9 mouse cellular contexts compared by ENCODE assay signal in the genomic region with DNA sequence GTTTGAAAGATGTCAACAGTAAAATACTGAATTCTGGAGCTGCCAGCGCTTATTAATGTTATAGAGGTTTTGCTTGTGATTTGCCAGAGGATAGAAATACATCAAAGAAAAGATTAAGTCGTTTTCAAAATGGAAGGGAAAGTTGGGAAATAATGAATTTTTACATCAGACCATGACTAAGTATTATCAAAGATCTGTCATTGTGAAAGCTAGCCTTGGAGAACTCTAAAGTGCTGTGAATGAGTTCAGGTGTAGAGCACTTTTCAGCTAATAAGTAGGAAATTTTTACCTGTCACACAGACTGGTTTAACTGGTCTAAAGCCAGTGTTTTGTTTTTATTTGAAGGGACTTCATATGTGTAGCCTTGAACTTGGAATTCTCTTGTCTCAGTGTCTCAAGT. TPM values are rescaled to one million over a fixed set of nuclear protein-coding genes. Genes with fewer than 3 reads are reported as not detected.
DNase-seq lines count a peak whose midpoint lies in the region; ATAC-seq and TF ChIP-seq lines count a peak whose summit lies in the region.
"Had no signal": no experiment of that assay in that cellular context is flagged by ENCODE, and none has a peak within 500 bp of the region (broad histone marks: within the 10 kb centered on the region; RNA-seq: fewer than 3 reads in every experiment).

No protein-coding gene starts in this region.

- no peaks in the 10 kb centered on the region for H3K36me3 ChIP-seq in lung, embryonic 14.5 days (ENCODE audit: insufficient read depth)
- H3K36me3 ChIP-seq in forebrain, embryonic 12.5 days (replicated peaks) = no peaks in the 10 kb centered on the region
- no peaks in the 10 kb centered on the region for H3K36me3 ChIP-seq in limb, embryonic 15.5 days
- H3K36me3 ChIP-seq in stomach, embryonic 14.5 days (ENCODE audit: control insufficient read depth, insufficient read depth, low read length) = no peaks in the 10 kb centered on the region

- H3K4me3 ChIP-seq in lung, embryonic 14.5 days (ENCODE audit: low read depth, low read length) = peak overlapping the region; percentile 76
- H3K4me3 ChIP-seq in forebrain, embryonic 12.5 days (replicated peaks) = peak overlapping the region; percentile 77
- peak overlapping the region; percentile 73 for H3K4me3 ChIP-seq in limb, embryonic 15.5 days
- peak overlapping the region; percentile 82; the same call in 1 of the 2 replicates for H3K4me3 ChIP-seq in stomach, embryonic 14.5 days (ENCODE audit: low read depth, low read length)

- H3K27me3 ChIP-seq in lung, embryonic 14.5 days (ENCODE audit: insufficient read depth, low read length) = no peaks in the 10 kb centered on the region
- peaks cover 7% of the 10 kb centered on the region; the same call in 1 of the 2 replicates for H3K27me3 ChIP-seq in forebrain, embryonic 12.5 days
- no peaks in the 10 kb centered on the region for H3K27me3 ChIP-seq in limb, embryonic 15.5 days
- no peaks in the 10 kb centered on the region for H3K27me3 ChIP-seq in stomach, embryonic 14.5 days (ENCODE audit: control insufficient read depth, insufficient read depth, low read length)

- H3K9me3 ChIP-seq in lung, embryonic 14.5 days (ENCODE audit: low read depth, low read length) = no peaks in the 10 kb centered on the region
- no peaks in the 10 kb centered on the region for H3K9me3 ChIP-seq in forebrain, embryonic 12.5 days
- H3K9me3 ChIP-seq in limb, embryonic 15.5 days = no peaks in the 10 kb centered on the region
- H3K9me3 ChIP-seq in stomach, embryonic 14.5 days (ENCODE audit: control insufficient read depth, low read depth, low read length) = no peaks in the 10 kb centered on the region

- ATAC-seq in lung, embryonic 14.5 days (ENCODE audit: insufficient read depth) = no peak
- ATAC-seq in forebrain, embryonic 12.5 days (ENCODE audit: low FRiP score) = no peak
- ATAC-seq in limb, embryonic 15.5 days (ENCODE audit: insufficient number of reproducible peaks, low FRiP score, low TSS enrichment, low read depth) = no peak
- no peak for ATAC-seq in stomach, embryonic 14.5 days (ENCODE audit: insufficient number of reproducible peaks, insufficient read depth, low FRiP score, low read depth)

- TF ChIP-seq CTCF in lung, embryonic 14.5 days (IDR thresholded peaks at IDR 0.05; ENCODE audit: low read depth) = no peak

- H3K4me2 ChIP-seq in lung, embryonic 14.5 days = peak overlapping the region; percentile 75
- H3K4me2 ChIP-seq in forebrain, embryonic 12.5 days = peak overlapping the region; percentile 80
- peak overlapping the region; percentile 72; the same call in 1 of the 2 replicates for H3K4me2 ChIP-seq in limb, embryonic 15.5 days
- H3K4me2 ChIP-seq in stomach, embryonic 14.5 days (replicated peaks; ENCODE audit: low read depth, low read length) = peak overlapping the region; percentile 78

- H3K4me1 ChIP-seq in lung, embryonic 14.5 days (ENCODE audit: insufficient read depth) = peaks cover 10% of the 10 kb centered on the region; the same call in 1 of the 2 replicates
- H3K4me1 ChIP-seq in forebrain, embryonic 12.5 days = peaks cover 24% of the 10 kb centered on the region
- peaks cover 14% of the 10 kb centered on the region for H3K4me1 ChIP-seq in limb, embryonic 15.5 days
- peaks cover 11% of the 10 kb centered on the region for H3K4me1 ChIP-seq in stomach, embryonic 14.5 days (ENCODE audit: control insufficient read depth, insufficient read depth, low read length)

- WGBS in lung, embryonic 14.5 days = 63% methylated on average over 2 of the region's 2 CpGs
- 72% methylated on average over 2 of the region's 2 CpGs for WGBS in forebrain, embryonic 12.5 days
- 55% methylated on average over 2 of the region's 2 CpGs for WGBS in limb, embryonic 15.5 days
- 63% methylated on average over 2 of the region's 2 CpGs for WGBS in stomach, embryonic 14.5 days

- H3K9ac ChIP-seq in lung, embryonic 14.5 days = peak overlapping the region; percentile 78
- no peak overlapping the region for H3K9ac ChIP-seq in forebrain, embryonic 12.5 days
- no peak overlapping the region for H3K9ac ChIP-seq in limb, embryonic 15.5 days
- no peak overlapping the region for H3K9ac ChIP-seq in stomach, embryonic 14.5 days (replicated peaks; ENCODE audit: low read depth, low read length)

- H3K27ac ChIP-seq in lung, embryonic 14.5 days (ENCODE audit: low read depth) = no peak overlapping the region
- H3K27ac ChIP-seq in forebrain, embryonic 12.5 days = no peak overlapping the region
- no peak overlapping the region for H3K27ac ChIP-seq in limb, embryonic 15.5 days
- H3K27ac ChIP-seq in stomach, embryonic 14.5 days (ENCODE audit: low read length) = no peak overlapping the region

- no peak for DNase-seq in lung, embryonic 14.5 days
- DNase-seq in lung, postnatal 4 days = no peak
- DNase-seq in ovary, adult 18-20 months (ENCODE audit: low spot score) = no peak
- no peak for DNase-seq in cerebellum, adult 11 months
- DNase-seq in cerebellum, postnatal 4 days (ENCODE audit: low spot score in 2 of 2) = no peak

RNA-seq across cellular contexts. Expression of a gene that starts 14.0 kb away (rescaled TPM):
- not detected in 2 replicates for polyA plus RNA-seq in lung, embryonic 14.5 days (2014; fragmentation: Nextera tagmentation; extraction: Ambion mirVana)
- not detected in 2 replicates for polyA plus RNA-seq in forebrain, embryonic 12.5 days (2016; fragmentation: Nextera tagmentation; extraction: Ambion mirVana)
- polyA plus RNA-seq in limb, embryonic 15.5 days (2015; fragmentation: Nextera tagmentation; extraction: Ambion mirVana) = not detected in 2 replicates
- not detected in 2 replicates for polyA plus RNA-seq in stomach, embryonic 14.5 days (2014; fragmentation: Nextera tagmentation; extraction: Ambion mirVana)
- polyA plus RNA-seq: heart, postnatal 0 days had no signal

RNA-seq across cellular contexts. Expression of a gene that starts 51.8 kb away (rescaled TPM):
- 20.5 and 21.2 TPM in 2 replicates for polyA plus RNA-seq in lung, embryonic 14.5 days (2014; fragmentation: Nextera tagmentation; extraction: Ambion mirVana)
- 35.6 and 38.6 TPM in 2 replicates for polyA plus RNA-seq in forebrain, embryonic 12.5 days (2016; fragmentation: Nextera tagmentation; extraction: Ambion mirVana)
- 12.4 and 13.0 TPM in 2 replicates for polyA plus RNA-seq in limb, embryonic 15.5 days (2015; fragmentation: Nextera tagmentation; extraction: Ambion mirVana)
- 25.5 and 25.8 TPM in 2 replicates for polyA plus RNA-seq in stomach, embryonic 14.5 days (2014; fragmentation: Nextera tagmentation; extraction: Ambion mirVana)

RNA-seq across cellular contexts. Expression of a gene that starts 51.9 kb away (rescaled TPM):
- polyA plus RNA-seq in lung, embryonic 14.5 days (2014; fragmentation: Nextera tagmentation; extraction: Ambion mirVana) = 35.6 and 36.0 TPM in 2 replicates
- 36.9 and 37.4 TPM in 2 replicates for polyA plus RNA-seq in forebrain, embryonic 12.5 days (2016; fragmentation: Nextera tagmentation; extraction: Ambion mirVana)
- 30.0 and 32.8 TPM in 2 replicates for polyA plus RNA-seq in limb, embryonic 15.5 days (2015; fragmentation: Nextera tagmentation; extraction: Ambion mirVana)
- 36.2 and 37.6 TPM in 2 replicates for polyA plus RNA-seq in stomach, embryonic 14.5 days (2014; fragmentation: Nextera tagmentation; extraction: Ambion mirVana)
